Mouse (Mus musculus) stomach, postnatal 0 days (tissue): ENCODE results near the gene Nelfb. TPM values are rescaled to one million over a fixed set of nuclear protein-coding genes. Genes with fewer than 3 reads are reported as not detected.

ENCODE experiments used
- ATAC-seq: fragments of 200-750 bp; cut with Nextera tagmentation; 2 replicates; pipeline ENCODE4 v1.8.0; 2017; ENCODE audit not compliant: low FRiP score, low TSS enrichment
- DNase-seq: peaks from one replicate; pipeline ENCODE4 v3.0.0-alpha.2; 2016; ENCODE audit warnings: low spot score
- H3K27ac ChIP-seq: fragments of 300-500 bp; sonication (generic); replicated peaks from 2 replicates; pipeline ENCODE4 v1.5.1; 2014; ENCODE audit warnings: mild to moderate bottlenecking, control low read depth
- H3K27me3 ChIP-seq: fragments of 300-500 bp; sonication (generic); 2 replicates; pipeline ENCODE4 v1.6.1; 2014; ENCODE audit warnings: low read length; ENCODE audit not compliant: control insufficient read depth, insufficient read depth
- H3K36me3 ChIP-seq: fragments of 300-500 bp; sonication (generic); 2 replicates; pipeline ENCODE4 v1.6.1; 2014; ENCODE audit warnings: low read length, mixed read lengths; ENCODE audit not compliant: control insufficient read depth, insufficient read depth
- H3K4me1 ChIP-seq: fragments of 300-500 bp; sonication (generic); replicated peaks from 2 replicates; pipeline ENCODE4 v1.6.1; 2014; ENCODE audit warnings: antibody characterized with exemption; ENCODE audit not compliant: control insufficient read depth, insufficient read depth
- H3K4me2 ChIP-seq: fragments of 300-500 bp; sonication (generic); replicated peaks from 2 replicates; pipeline ENCODE4 v1.6.1; 2014; ENCODE audit warnings: low read depth, mild to moderate bottlenecking, control low read depth, moderate library complexity
- H3K4me3 ChIP-seq: fragments of 300-500 bp; sonication (generic); 2 replicates; pipeline ENCODE4 v1.5.1; 2014; ENCODE audit warnings: low read depth, low read length, control low read depth
- H3K9ac ChIP-seq: fragments of 300-500 bp; sonication (generic); 2 replicates; pipeline ENCODE4 v1.6.1; 2014; ENCODE audit warnings: mild to moderate bottlenecking, low read length, control low read depth, mixed read lengths
- H3K9me3 ChIP-seq: fragments of 300-500 bp; sonication (generic); 2 replicates; pipeline ENCODE4 v1.6.1; 2016; ENCODE audit warnings: low read length; ENCODE audit not compliant: control insufficient read depth
- CTCF ChIP-seq: IDR thresholded peaks from 2 replicates; pipeline ENCODE4 v1.5.1; 2016; ENCODE audit warnings: antibody characterized with exemption, low read depth, mild to moderate bottlenecking, moderate library complexity
- EP300 ChIP-seq: optimal IDR thresholded peaks from 2 replicates; pipeline ENCODE3; 2016; ENCODE audit warnings: antibody characterized with exemption
- WGBS: fragments of 180-500 bp; shearing (Covaris S2); extraction: QIAGEN DNeasy Blood & Tissue Kit; methylation state at CpG from one replicate; pipeline ENCODE4 v1.1.7; 2014; 5-methylcytosine and 5-hydroxymethylcytosine counted together
- polyA plus RNA-seq: library from polyadenylated mRNA; unstranded; fragments of >200 nt; fragmentation: Nextera tagmentation; extraction: Ambion mirVana; gene quantifications from 2 replicates; pipeline ENCODE4 v1.2.1, GENCODE M21; 2015

The Nelfb gene
- polyA plus RNA-seq, 1 experiment from 2014 or later = 58.6 TPM

DNA sequence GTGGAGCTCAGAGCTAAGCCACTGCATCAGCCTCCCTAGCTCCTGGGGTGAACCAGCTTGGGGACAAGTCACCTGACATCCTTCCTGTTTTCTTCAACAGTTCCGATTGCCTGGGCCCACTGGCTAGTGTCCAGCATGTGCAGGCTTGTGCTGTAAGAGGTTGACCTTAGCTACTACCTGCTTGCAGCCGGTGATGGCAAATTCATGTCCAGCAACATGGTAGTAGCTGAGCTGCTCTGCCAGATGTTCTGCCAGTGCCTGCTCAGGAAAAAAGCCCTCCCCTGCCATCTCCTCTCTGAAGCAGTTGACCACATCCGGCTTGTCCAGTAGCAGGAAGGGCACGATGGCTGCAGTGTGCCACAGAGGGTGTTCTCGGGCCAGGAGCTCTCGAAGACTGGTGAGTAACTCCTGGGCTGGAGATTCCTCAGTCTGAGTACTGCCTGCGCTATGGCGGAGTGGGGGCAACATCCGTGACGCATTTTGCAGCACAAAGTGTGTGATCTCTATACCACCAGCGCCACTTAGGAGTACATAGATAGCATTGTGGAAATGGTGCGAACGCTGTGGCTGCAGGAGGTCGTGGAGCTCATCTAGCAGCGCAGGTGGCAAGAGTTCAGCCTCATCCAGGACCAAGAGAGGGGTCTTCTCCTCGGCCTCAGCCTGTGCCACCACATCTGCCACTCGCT is 16.7 kb downstream of the Nelfb start:
- peak overlapping the region; percentile 93 for H3K27ac ChIP-seq
- 0 out of 2 replicates have a peak, but pooled peaks cover under 1% of the 10 kb centered on the region for H3K36me3 ChIP-seq
- no peaks in the 10 kb centered on the region for H3K27me3 ChIP-seq
- H3K9me3 ChIP-seq = no peaks in the 10 kb centered on the region
- H3K4me2 ChIP-seq = peak overlapping the region; percentile 62
- no peak for DNase-seq
- H3K4me1 ChIP-seq = peaks cover 4% of the 10 kb centered on the region; the same call in 1 of the 2 replicates
- WGBS = 77% methylated on average over 17 of the region's 17 CpGs
- peak overlapping the region; percentile 65; the same call in 1 of the 2 replicates for H3K9ac ChIP-seq
- peak overlapping the region; percentile 42; the same call in 1 of the 2 replicates for H3K4me3 ChIP-seq
- TF ChIP-seq EP300 (no peak), CTCF (no peak)
- ATAC-seq = no peak

DNA sequence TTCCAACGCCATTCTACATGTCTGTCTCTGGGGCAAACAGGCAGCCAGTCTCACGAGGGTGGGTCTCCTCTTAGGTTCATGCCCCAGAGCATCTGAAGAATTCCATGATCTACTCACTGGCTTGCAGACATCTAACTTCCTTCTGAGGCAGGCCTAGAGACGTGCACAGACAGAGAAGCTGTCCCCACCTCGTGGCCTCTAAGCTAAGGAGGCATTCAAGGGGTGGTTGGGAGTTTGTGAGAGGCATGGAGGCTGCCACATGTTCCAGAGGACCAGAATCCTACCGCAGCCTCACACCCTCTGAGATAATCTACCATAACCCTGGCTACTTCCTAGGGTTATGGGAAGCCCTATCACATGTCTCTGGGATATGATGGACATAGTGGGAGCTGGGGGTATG is 17.3 kb downstream of the Nelfb start:
- Histone ChIP-seq H3K4me2 (0 out of 2 replicates have a peak overlapping the region, but pooled peaks have one; percentile 11), H3K9ac (peak overlapping the region; percentile 27; the same call in 1 of the 2 replicates), H3K36me3 (no peaks in the 10 kb centered on the region), H3K27ac (peak overlapping the region; percentile 82), H3K9me3 (no peaks in the 10 kb centered on the region), H3K27me3 (no peaks in the 10 kb centered on the region), H3K4me1 (peaks cover 4% of the 10 kb centered on the region; the same call in 1 of the 2 replicates), H3K4me3 (no peak overlapping the region)
- WGBS = 58% methylated on average over 5 of the region's 5 CpGs
- ATAC-seq = no peak
- no peak for TF ChIP-seq EP300
- no peak for TF ChIP-seq CTCF
- no peak for DNase-seq

DNA sequence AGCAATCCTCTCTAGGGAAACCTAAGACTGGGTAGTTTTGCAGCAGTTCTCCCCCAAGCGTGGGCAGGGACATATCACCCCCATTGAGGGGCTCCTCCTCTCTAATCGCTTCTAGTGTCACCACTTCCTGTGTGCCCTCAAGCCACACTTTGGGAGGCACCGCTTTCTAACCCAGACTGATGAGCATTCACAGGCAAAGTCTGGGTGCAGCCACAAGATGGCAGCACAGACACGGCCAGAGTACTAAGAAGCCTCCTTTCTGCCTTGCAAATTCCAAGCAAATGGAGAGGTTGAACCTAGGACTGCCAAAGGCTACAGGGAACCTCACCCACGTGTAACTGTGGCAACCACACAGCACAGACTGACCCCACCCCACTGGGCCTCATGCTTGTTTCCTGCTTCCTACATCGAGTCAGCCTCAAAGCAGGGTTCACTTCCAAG is 17.9 kb downstream of the Nelfb start:
- H3K4me1 ChIP-seq = peaks cover 4% of the 10 kb centered on the region; the same call in 1 of the 2 replicates
- TF ChIP-seq CTCF (peak; percentile 99), EP300 (no peak)
- ATAC-seq = peak; percentile 82
- DNase-seq = peak; percentile 88
- WGBS = under 1% methylated on average over 6 of the region's 6 CpGs
- no peaks in the 10 kb centered on the region for H3K36me3 ChIP-seq
- H3K27me3 ChIP-seq = no peaks in the 10 kb centered on the region
- no peak overlapping the region for H3K9ac ChIP-seq
- H3K4me3 ChIP-seq = no peak overlapping the region
- 0 out of 2 replicates have a peak overlapping the region, but pooled peaks have one; percentile 20 for H3K4me2 ChIP-seq
- peak overlapping the region; percentile 82 for H3K27ac ChIP-seq
- H3K9me3 ChIP-seq = no peaks in the 10 kb centered on the region

DNA sequence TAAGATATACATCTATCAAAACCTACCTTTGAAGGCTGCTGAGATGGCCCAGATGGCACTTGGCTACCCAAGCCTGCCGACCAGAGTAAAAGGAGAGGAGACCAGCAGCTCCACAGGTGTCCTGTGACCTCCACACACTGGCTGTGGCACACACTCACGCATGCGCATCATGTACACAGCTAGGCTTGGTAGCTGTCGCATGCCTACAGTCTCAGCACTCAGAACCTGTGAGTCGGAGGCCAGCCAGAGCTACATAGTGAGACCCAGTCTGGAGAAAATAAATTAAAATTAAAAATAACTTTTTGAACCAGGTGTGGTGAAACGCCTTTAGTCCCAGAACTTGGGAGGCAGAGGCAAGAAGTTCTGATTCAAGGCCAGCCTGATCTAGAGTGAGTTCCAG is 23.4 kb downstream of the Nelfb start:
- Histone ChIP-seq H3K9me3 (no peaks in the 10 kb centered on the region), H3K36me3 (no peaks in the 10 kb centered on the region), H3K4me3 (no peak overlapping the region), H3K27me3 (no peaks in the 10 kb centered on the region), H3K9ac (no peak overlapping the region), H3K27ac (no peak overlapping the region), H3K4me2 (no peak overlapping the region), H3K4me1 (peaks cover 3% of the 10 kb centered on the region; the same call in 1 of the 2 replicates)
- TF ChIP-seq CTCF = no peak
- no peak for TF ChIP-seq EP300
- ATAC-seq = no peak
- DNase-seq = no peak
- 87% methylated on average over 6 of the region's 6 CpGs for WGBS

DNA sequence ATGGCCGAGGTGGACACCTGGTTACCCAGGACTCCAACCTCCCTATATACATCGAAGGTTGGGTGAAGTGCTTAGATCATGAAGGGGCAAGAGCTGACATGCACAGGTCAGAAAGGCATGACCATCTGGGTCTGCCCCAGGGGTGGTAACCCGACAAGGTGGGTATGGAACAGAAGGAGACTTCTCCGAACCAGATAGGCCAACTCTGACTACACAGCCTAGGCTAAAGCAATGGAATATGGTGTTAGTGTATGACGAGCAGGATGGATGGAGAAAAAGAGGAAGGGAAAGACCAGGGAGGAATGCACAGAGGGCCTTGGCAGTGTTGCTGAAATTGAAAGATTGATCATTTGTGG is 24.7 kb downstream of the Nelfb start:
- peak overlapping the region; percentile 81 for H3K4me2 ChIP-seq
- no peak overlapping the region for H3K9ac ChIP-seq
- H3K27ac ChIP-seq = no peak overlapping the region
- no peaks in the 10 kb centered on the region for H3K9me3 ChIP-seq
- H3K27me3 ChIP-seq = no peaks in the 10 kb centered on the region
- ATAC-seq (no peak; the same call in 1 of the 2 replicates), DNase-seq (no peak)
- H3K36me3 ChIP-seq = no peaks in the 10 kb centered on the region
- TF ChIP-seq EP300 (no peak), CTCF (no peak)
- WGBS = 42% methylated on average over 5 of the region's 5 CpGs
- H3K4me3 ChIP-seq = peak overlapping the region; percentile 45
- peaks cover 3% of the 10 kb centered on the region; the same call in 1 of the 2 replicates for H3K4me1 ChIP-seq
